Mouse (Mus musculus): ENCODE data around the gene Btrc. TPM values are rescaled to one million over a fixed set of nuclear protein-coding genes. Genes with fewer than 3 reads are reported as not detected.

The Btrc gene
- total RNA-seq, 2 experiments from 2014 or later: 22.2 to 25.7 TPM

GRCm38 (mm10) chr19:45472691-45473520, 109.4 kb downstream of the Btrc start:
- no peak for DNase-seq

GRCm38 (mm10) chr19:45474686-45475085, 111.2 kb downstream of the Btrc start:
- DNase-seq: no peak

GRCm38 (mm10) chr19:45475928-45476553, 112.5 kb downstream of the Btrc start:
- DNase-seq: peak; percentile 29 to 34

- DNase-seq: no peak
Observed at GRCm38 (mm10) chr19:45479548-45479947, 116.0 kb downstream of the Btrc start.

- no peak for DNase-seq
Observed at GRCm38 (mm10) chr19:45480490-45480889, 117.0 kb downstream of the Btrc start.

- no peak for DNase-seq
Observed at GRCm38 (mm10) chr19:45480951-45481350, 117.4 kb downstream of the Btrc start.

- DNase-seq: no peak
Observed at GRCm38 (mm10) chr19:45483470-45483869, 119.9 kb downstream of the Btrc start.

GRCm38 (mm10) chr19:45486206-45486991, 122.9 kb downstream of the Btrc start:
- no peak for DNase-seq

- no peak for DNase-seq
Observed at GRCm38 (mm10) chr19:45486992-45487387, 123.5 kb downstream of the Btrc start.

- DNase-seq: no peak
Observed at GRCm38 (mm10) chr19:45489961-45490360, 126.4 kb downstream of the Btrc start.

- no peak for DNase-seq
Observed at GRCm38 (mm10) chr19:45491246-45491645, 127.7 kb downstream of the Btrc start.

GRCm38 (mm10) chr19:45494121-45494775, 130.7 kb downstream of the Btrc start:
- no peak for DNase-seq

- DNase-seq: no peak
Observed at GRCm38 (mm10) chr19:45505446-45505845, 141.9 kb downstream of the Btrc start.

- peak; percentile 65 for DNase-seq
Observed at GRCm38 (mm10) chr19:45507531-45507930, 144.0 kb downstream of the Btrc start.

GRCm38 (mm10) chr19:45510680-45511079, 147.1 kb downstream of the Btrc start:
- DNase-seq: no peak

GRCm38 (mm10) chr19:45511406-45511805, 147.9 kb downstream of the Btrc start:
- DNase-seq: no peak

- no peak for DNase-seq
Observed at GRCm38 (mm10) chr19:45515341-45515740, 151.8 kb downstream of the Btrc start.

- no peak for DNase-seq
Observed at GRCm38 (mm10) chr19:45516264-45516663, 152.7 kb downstream of the Btrc start.

- no peak for DNase-seq
Observed at GRCm38 (mm10) chr19:45527382-45527781, 163.8 kb downstream of the Btrc start.

GRCm38 (mm10) chr19:45527931-45528534, 164.5 kb downstream of the Btrc start:
- no peak for DNase-seq

- DNase-seq: no peak
Observed at GRCm38 (mm10) chr19:45529294-45529693, 165.8 kb downstream of the Btrc start.

All from heart, adult 18-20 months (tissue).